Mouse (Mus musculus): Measurements from ENCODE around the gene Hoxc10.

Gene Hoxc10

DNA sequence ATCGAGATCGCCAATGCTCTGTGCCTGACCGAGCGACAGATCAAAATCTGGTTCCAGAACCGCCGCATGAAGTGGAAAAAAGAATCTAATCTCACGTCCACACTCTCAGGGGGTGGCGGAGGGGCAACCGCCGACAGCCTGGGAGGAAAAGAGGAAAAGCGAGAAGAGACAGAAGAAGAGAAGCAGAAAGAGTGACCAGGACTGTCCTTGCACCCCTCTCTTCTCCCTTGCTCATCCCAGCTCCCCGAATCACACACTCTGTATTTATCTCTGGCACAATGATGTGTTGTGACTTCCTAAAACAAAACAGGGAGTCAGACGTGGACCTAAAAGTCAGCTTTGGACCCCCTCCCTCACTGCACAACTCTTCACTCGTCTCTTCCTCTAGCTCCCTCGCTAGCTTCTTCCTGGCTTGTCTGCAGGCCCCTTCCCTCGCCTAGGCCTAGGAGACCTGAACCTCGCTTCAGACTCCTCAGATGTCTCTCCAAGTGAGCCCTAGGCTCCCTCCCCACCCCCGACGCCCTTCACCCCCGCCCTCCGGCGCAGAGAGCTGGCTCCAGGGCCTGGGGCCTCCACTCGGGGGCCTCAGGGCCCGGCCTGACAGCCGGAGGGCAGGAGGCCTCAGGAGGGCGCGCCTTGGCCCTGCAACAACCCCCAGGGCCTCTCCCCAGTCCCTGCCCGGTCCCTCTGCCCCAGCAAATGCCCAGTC is 44.4 kb downstream of the Hoxc10 start:
- no peak for DNase-seq (ENCODE audit: low spot score in 2 of 2)

GRCm38 (mm10) chr15:103011928-103012486 is 45.4 kb downstream of the Hoxc10 start:
- no peak for DNase-seq (ENCODE audit: low spot score in 2 of 2)

DNA sequence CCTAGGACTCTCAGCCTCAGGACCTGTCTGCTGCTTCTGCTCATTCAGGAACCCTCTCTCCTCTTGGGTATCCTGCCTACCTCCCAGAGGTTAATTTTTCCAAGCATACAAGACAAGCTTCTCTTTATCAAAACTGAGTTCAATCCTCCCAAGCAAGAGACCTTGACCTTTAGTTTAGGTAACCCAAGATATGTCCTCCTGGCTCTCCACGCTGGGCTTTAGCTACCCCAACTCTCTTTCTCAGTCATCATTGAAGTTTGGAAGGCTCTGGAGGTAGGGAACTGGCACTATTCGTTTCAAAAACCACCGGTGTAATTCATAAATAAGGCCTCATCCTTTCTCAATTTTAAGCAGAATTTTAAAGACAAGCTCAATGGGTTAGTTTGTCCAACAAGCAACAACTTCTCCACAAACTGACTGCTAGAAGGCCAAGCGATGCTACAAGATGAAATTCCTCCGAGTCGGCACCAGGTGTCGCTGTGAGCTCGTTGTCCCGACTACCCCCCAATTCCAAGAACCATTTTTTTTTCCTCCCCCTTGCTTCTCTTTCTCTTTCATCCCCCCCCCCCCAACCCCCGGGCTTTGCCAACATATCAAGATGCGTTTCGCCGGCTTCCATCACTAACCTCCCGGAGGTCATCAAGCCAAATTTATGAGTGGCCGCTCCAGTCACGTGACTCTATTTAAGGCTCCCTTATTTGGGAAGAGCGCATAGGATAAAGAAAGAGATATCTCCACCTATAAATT is 46.8 kb downstream of the Hoxc10 start:
- DNase-seq (ENCODE audit: low spot score in 2 of 2): no peak

DNA sequence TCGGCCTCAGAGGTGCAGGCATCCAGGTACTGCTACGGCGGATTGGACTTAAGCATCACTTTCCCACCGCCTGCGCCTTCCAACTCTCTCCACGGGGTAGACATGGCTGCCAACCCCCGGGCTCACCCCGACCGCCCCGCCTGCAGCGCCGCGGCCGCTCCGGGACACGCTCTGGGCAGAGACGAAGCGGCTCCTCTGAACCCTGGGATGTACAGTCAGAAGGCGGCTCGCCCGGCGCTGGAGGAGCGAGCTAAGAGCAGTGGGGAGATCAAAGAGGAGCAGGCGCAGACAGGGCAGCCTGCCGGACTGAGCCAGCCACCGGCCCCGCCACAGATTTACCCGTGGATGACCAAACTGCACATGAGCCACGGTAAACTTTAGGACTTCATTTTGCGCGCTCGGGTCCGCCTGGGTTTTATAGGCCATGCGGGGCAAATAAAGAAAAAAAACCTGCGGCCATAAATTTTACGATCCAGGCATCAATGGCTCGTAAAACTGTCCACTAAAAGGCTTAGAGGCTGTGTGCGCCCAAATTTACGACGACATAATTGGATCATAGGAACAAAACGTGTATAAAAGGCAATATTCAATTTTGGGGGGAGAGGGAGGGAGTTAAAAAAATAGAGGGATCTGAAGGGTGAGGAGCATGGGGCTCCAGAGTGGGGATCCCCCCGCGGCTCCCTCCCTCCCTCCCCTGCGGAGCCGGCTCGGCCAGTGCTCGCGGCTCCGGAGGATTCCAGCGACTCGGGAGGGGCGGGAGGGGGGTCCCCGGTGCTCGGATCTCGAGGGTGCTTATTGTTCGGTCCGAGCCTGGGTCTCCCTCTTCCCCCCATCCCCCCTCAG is 47.8 kb downstream of the Hoxc10 start:
- no peak for DNase-seq (ENCODE audit: low spot score in 2 of 2)

DNA sequence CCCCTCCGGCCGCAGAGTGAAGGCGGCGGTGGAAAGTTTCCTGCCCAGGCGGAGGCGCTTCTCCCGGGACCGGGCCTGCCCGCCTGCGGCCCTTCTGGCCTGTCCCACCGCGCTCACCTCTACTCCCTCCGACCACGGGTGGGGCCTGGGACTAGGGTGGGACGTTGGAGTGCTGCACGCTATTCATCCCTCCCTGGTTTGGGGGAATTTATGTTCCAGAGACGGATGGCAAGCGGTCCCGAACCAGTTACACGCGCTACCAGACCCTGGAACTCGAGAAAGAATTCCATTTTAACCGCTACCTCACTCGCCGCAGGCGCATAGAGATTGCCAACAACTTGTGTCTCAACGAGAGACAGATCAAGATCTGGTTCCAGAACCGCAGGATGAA is 48.4 kb downstream of the Hoxc10 start:
- no peak for DNase-seq (ENCODE audit: low spot score in 2 of 2)

GRCm38 (mm10) chr15:103015406-103016166 is 49.0 kb downstream of the Hoxc10 start:
- DNase-seq (ENCODE audit: low spot score in 2 of 2): no peak

DNA sequence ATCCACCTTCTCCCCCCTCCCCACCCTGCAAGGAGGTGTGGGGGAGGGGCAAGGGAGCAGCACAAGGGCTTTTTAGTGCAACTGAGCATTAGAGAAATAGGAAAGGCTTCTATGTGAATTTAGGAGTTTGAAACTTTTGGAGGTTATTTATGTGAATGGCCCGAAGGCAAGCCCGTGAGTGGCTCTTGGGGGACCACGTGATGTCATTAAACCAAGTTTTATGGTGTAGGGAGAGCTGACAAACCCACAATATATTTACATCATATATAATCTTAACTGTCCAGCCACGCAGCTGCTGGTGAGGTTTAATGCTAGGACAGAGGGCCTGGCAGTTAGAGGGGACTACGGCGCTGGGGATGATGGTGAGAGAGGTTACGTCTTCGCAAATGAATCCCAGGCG is 52.0 kb downstream of the Hoxc10 start, which contains the start of gene Hoxc4:
TSS of gene Hoxc4 (plus strand) at position 299 of the 400 bp plus-strand sequence.
- no peak for DNase-seq (ENCODE audit: low spot score in 2 of 2)

- no peak for DNase-seq (ENCODE audit: low spot score in 2 of 2)
These were observed 54.4 kb downstream of the Hoxc10 start for GRCm38 (mm10) chr15:103020899-103021418.
